Mouse (Mus musculus): Measurements from ENCODE around the gene 4930507D05Rik.
"Not testable (repeated sequence)": the region's sequence is repeated elsewhere in the genome, so short reads cannot be mapped to it uniquely, and the experiment has no call there.

Gene 4930507D05Rik

DNA sequence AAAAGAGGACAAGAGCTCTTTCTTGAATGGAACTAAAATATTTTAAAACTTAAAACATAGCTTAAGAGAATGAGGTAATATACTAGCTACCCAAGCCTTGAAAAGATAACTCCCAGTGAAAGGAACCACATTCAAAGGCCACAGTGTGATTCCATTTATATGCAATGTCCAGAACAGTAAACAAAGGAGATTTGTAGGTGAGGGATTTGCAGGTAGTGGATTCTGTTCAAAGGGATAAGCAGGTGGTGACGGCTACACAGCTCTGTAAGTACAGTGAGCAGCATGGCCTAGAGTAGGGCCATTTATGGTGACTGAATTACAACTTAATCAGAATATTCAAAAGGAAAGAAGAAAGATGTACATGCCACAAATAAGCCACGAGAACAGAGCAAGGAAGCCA is 27.7 kb downstream of the 4930507D05Rik start:
- no peak for DNase-seq (ENCODE audit: extremely low spot score, low spot score)

DNA sequence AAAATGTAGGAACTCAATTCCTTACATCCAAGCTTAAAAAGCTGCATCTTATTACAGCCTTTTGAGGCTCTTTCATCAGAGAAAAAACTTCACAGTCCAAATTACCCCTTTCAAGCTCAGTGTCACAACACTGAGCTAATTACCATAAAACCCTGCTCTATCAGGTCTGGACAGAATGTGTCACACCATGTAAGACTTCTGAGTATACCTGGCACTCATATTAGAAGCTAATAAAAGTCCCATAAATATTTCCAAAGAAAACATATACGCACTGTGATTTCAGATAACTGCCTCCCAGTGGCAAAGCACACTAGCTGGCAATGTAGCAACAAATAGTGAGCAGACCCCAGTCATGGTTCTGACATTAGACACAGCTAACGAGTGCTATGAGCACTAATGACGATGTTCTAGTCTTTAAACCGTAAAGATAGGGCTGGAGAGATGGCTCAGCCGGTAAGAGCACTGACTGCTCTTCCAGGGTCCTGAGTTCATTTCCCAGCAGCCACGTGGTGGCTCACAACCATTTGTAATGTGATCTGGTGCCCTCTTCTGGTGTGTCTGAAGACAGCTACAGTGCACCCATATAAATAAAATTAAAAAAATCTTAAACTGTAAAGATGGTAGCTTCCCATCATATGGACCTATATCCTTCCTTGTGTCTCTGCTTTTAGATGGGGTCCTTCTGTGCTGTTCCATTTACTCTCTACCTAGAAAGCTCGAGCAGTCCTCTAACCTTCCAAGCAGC is 32.0 kb downstream of the 4930507D05Rik start:
- DNase-seq (ENCODE audit: extremely low spot score, low spot score), result no peak

DNA sequence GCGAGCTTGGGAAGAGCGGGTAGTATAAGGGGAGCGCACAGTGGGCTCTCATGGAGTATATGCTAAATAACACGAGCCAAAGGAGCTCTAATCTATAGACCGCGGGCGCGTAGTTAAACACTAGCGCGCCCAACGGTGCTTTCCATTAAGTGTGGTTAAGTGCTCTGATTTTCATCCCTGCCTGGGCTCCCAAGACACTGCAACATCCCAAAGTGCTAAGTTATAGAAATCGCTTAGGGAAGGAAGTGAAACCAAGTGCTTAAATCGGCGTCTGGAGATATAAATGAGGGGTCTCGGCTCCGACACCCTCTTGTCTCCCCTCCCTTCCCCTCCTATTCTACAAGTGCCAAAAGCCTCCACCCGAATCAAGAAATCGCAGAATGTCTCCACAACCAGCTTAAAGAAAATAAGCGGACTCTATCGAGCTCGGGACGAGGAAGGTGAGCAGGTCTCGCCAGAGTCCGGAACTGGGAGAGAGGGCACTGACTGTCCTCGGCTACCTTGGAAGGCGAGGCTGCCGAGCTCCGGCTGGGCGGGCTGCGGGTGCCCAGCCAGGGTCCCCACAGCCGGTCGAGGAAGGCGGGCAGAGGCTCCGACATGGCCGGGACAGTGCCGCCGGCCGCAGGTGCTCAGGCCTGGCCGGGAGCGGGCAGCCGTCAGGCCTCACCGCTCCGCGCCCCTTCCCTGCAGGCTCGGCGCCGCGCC is 36.7 kb downstream of the 4930507D05Rik start:
- DNase-seq (ENCODE audit: extremely low spot score, low spot score), result no peak

DNA sequence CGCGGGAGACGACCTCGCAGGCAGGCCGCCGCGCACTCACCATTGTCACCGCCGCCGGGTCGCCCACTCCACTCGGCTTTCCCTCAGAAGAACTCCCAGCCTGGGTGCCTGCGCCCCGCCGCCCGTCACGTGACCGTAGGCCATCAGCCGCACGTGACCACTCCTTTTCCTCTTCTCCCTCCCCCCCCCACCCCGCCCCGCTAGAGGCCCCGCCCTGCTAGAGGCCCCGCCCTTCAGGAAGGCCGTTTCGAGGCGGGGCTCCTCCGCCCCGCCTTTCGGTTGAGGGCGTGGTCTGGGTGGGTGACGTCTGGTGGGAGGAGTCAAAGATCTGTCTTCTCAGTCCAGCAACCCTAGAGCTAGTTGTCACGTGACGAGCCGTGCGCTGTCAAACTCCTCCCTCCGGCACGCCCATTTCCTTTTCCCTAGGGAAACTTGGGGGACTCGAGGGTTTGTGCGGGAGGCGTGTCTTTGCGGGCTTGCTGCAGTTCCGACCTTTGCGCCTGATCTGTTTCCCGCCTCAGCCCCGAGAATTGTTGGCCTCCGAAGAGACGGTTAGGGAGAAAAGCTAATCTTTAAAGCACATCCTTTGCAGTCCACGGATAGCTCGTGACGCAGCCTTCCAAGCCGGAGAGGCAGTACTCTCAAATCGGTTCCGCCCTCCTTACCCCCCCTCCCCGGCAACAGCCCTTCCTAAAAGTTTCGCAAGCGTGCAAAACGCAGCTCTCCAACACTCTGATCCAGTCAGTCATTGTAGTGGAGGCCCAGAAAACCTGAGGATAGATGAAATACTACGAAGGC is 37.5 kb downstream of the 4930507D05Rik start, which contains the start of gene Vps26a:
Gene Vps26a, minus strand, starts transcription at position 188 of the 798 bp plus-strand sequence.
- peak; percentile 99 for DNase-seq (ENCODE audit: extremely low spot score, low spot score)

DNA sequence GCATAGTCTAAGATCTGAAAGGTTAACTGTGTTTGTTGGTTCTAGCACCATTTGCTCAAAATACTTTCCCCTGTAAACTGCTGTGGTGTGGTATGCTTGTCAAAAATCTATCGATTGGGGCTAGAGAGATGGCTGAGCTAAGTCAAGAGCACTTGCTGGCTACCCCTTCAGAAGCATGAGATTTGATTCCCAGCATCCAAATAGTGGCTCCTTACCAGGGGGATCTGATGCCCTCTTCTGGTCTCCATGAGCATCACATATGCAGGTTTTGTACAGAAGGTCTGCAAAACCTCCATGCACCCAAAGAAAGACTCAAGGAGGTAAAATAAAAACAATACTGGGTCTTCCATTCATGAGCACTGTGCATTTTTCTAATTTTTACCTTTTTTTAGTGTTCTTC is 39.0 kb downstream of the 4930507D05Rik start:
- DNase-seq (ENCODE audit: extremely low spot score, low spot score), result no peak

DNA sequence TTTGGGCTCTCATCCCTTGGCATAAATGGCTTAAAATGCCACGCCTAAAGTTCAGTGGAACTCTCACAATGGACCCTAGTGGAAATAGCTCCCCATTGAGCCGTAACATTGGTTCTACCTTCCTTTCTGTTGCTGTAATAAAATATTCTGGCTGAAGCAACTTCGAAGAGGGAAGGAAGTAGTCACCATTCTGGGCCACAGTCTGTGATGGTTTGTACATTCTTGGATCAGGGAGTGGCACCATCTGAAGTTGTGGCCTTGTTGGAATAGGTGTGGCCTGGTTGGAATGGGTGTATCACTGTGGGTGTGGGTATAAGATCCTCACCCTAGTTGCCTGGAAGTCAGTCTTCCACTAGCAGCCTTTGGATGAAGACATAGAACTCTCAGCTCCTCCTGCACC is 42.4 kb downstream of the 4930507D05Rik start:
- not testable (repeated sequence) for DNase-seq (ENCODE audit: extremely low spot score, low spot score)

DNA sequence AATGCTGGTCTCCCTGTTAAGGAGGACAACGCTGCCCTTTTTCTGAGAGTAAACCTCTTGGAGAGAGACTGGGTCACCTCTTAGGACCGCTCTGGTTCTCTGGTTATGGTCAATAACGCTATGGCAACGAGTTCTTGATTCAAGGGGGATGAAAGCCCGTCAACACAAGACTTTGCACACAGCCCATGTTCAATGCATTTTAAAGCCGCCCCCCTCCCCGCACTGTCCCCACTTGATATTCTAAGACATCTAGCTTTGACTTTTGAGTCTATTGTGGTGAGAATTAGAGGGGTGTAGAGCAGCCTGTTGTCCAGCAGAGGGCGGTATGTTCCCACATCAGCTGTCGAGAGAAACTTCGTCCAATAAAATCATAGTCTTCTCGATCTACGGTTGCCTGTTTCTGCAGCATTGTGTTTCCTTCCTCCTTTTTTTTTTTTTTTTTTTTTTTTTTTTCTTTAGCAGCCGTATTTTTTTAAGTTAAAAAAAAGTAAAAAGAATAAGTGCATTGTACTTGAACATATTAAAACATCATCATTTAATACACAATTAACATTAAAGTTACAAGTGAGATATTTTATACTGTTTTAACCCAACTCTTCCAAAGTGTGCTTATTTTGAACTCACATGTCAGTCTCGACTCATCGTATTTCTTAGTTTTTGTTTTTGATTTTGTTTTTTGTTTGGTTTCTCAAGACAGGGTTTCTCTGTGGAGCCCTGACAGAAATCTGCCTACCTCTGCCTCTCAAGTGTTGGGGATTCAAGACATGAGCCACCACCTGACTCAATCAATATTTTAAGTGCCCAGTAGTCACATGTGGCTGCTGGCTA is 51.0 kb downstream of the 4930507D05Rik start:
- DNase-seq (ENCODE audit: extremely low spot score, low spot score), result peak; percentile 66
